Mouse (Mus musculus): Measurements from ENCODE around the gene Olfr332. TPM values are rescaled to one million over a fixed set of nuclear protein-coding genes. Genes with fewer than 3 reads are reported as not detected.
"Not testable (repeated sequence)": the region's sequence is repeated elsewhere in the genome, so short reads cannot be mapped to it uniquely, and the experiment has no call there.

Olfr332 gene
- not detected for polyA plus RNA-seq (2012; fragmentation: generic; extraction: Trizol)
- long read RNA-seq, experiment 1: 0 reads
- long read RNA-seq, experiment 2: 0 reads

GRCm38 (mm10) chr11:58492455-58492854 lies at the start of gene Olfr332:
TSS of gene Olfr332 (minus strand) at chr11:58492555.
- H3K4me3 ChIP-seq (ENCODE audit: insufficient read depth, poor library complexity, severe bottlenecking): no peak within 1 kb of the TSS
- no peaks in the 10 kb centered on the region for H3K79me2 ChIP-seq (ENCODE audit: control insufficient read depth, insufficient read depth)
- H3K79me3 ChIP-seq (ENCODE audit: low read depth): no peaks in the 10 kb centered on the region
- no peak within 1 kb of the TSS for H3ac ChIP-seq (ENCODE audit: control insufficient read depth, insufficient read length, low read depth)
- TF ChIP-seq CEBPB (IDR thresholded peaks at IDR 0.05; ENCODE audit: low read depth) (no peak), MYOG (IDR thresholded peaks at IDR 0.05; ENCODE audit: control insufficient read depth, extremely low read depth, insufficient read length) (no peak), USF1 (IDR thresholded peaks at IDR 0.05; ENCODE audit: low read depth) (no peak), MAX (IDR thresholded peaks at IDR 0.05) (no peak)
- peaks cover 5% of the 10 kb centered on the region for H3K27me3 ChIP-seq (ENCODE audit: control insufficient read depth, insufficient read depth, insufficient read length)
- no peaks in the 10 kb centered on the region for H3K36me3 ChIP-seq (ENCODE audit: control insufficient read depth, insufficient read depth)

- H3K4me3 ChIP-seq (ENCODE audit: insufficient read depth, poor library complexity, severe bottlenecking); H3K27me3 ChIP-seq (ENCODE audit: control insufficient read depth, insufficient read depth, insufficient read length); H3K79me3 ChIP-seq (ENCODE audit: low read depth); H3K36me3 ChIP-seq (ENCODE audit: control insufficient read depth, insufficient read depth); H3ac ChIP-seq (ENCODE audit: control insufficient read depth, insufficient read length, low read depth); H3K79me2 ChIP-seq (ENCODE audit: control insufficient read depth, insufficient read depth): not testable (repeated sequence)
These were observed 42.4 kb upstream of the Olfr332 start, which contains the start of gene Olfr330 for GRCm38 (mm10) chr11:58534736-58535135. TSS of gene Olfr330 (minus strand) at chr11:58534836.

GRCm38 (mm10) chr11:58519756-58520155 lies 27.4 kb upstream of the Olfr332 start:
- not testable (repeated sequence) for H3ac ChIP-seq (ENCODE audit: control insufficient read depth, insufficient read length, low read depth); H3K4me3 ChIP-seq (ENCODE audit: insufficient read depth, poor library complexity, severe bottlenecking); H3K79me3 ChIP-seq (ENCODE audit: low read depth); H3K27me3 ChIP-seq (ENCODE audit: control insufficient read depth, insufficient read depth, insufficient read length); H3K36me3 ChIP-seq (ENCODE audit: control insufficient read depth, insufficient read depth); H3K79me2 ChIP-seq (ENCODE audit: control insufficient read depth, insufficient read depth)

- not testable (repeated sequence) for H3ac ChIP-seq (ENCODE audit: control insufficient read depth, insufficient read length, low read depth); H3K79me3 ChIP-seq (ENCODE audit: low read depth); H3K27me3 ChIP-seq (ENCODE audit: control insufficient read depth, insufficient read depth, insufficient read length); H3K4me3 ChIP-seq (ENCODE audit: insufficient read depth, poor library complexity, severe bottlenecking); H3K79me2 ChIP-seq (ENCODE audit: control insufficient read depth, insufficient read depth); H3K36me3 ChIP-seq (ENCODE audit: control insufficient read depth, insufficient read depth)
These were observed 26.6 kb upstream of the Olfr332 start for GRCm38 (mm10) chr11:58518916-58519315.

- not testable (repeated sequence) for H3K79me3 ChIP-seq (ENCODE audit: low read depth); H3K4me3 ChIP-seq (ENCODE audit: insufficient read depth, poor library complexity, severe bottlenecking); H3ac ChIP-seq (ENCODE audit: control insufficient read depth, insufficient read length, low read depth); H3K79me2 ChIP-seq (ENCODE audit: control insufficient read depth, insufficient read depth); H3K27me3 ChIP-seq (ENCODE audit: control insufficient read depth, insufficient read depth, insufficient read length); H3K36me3 ChIP-seq (ENCODE audit: control insufficient read depth, insufficient read depth)
These were observed 16.7 kb upstream of the Olfr332 start for GRCm38 (mm10) chr11:58509058-58509457.

- not testable (repeated sequence) for H3K36me3 ChIP-seq (ENCODE audit: control insufficient read depth, insufficient read depth); H3K79me2 ChIP-seq (ENCODE audit: control insufficient read depth, insufficient read depth); H3ac ChIP-seq (ENCODE audit: control insufficient read depth, insufficient read length, low read depth); H3K79me3 ChIP-seq (ENCODE audit: low read depth); H3K4me3 ChIP-seq (ENCODE audit: insufficient read depth, poor library complexity, severe bottlenecking); H3K27me3 ChIP-seq (ENCODE audit: control insufficient read depth, insufficient read depth, insufficient read length)
These were observed 10.1 kb upstream of the Olfr332 start, which contains the start of gene Olfr331 for GRCm38 (mm10) chr11:58502472-58502871. TSS of gene Olfr331 (minus strand) at chr11:58502572.

- H3K79me3 ChIP-seq (ENCODE audit: low read depth): no peaks in the 10 kb centered on the region
- H3K36me3 ChIP-seq (ENCODE audit: control insufficient read depth, insufficient read depth): no peaks in the 10 kb centered on the region
- no peak for TF ChIP-seq MYOG (IDR thresholded peaks at IDR 0.05; ENCODE audit: control insufficient read depth, extremely low read depth, insufficient read length)
- no peak for TF ChIP-seq FOSL1 (IDR thresholded peaks at IDR 0.05; ENCODE audit: insufficient read depth, low read length, poor library complexity, severe bottlenecking)
- no peak for TF ChIP-seq CEBPB (IDR thresholded peaks at IDR 0.05; ENCODE audit: low read depth)
- no peak for TF ChIP-seq MAX (IDR thresholded peaks at IDR 0.05)
- TF ChIP-seq USF1 (IDR thresholded peaks at IDR 0.05; ENCODE audit: low read depth): no peak
- no peak for TF ChIP-seq CTCF (IDR thresholded peaks at IDR 0.05; ENCODE audit: control insufficient read depth, insufficient read depth, insufficient read length)
- TF ChIP-seq MYOD1 (IDR thresholded peaks at IDR 0.05; ENCODE audit: control insufficient read depth, insufficient read length, low read depth): no peak
- no peaks in the 10 kb centered on the region for H3K27me3 ChIP-seq (ENCODE audit: control insufficient read depth, insufficient read depth, insufficient read length)
- no peak overlapping the region for H3K4me3 ChIP-seq (ENCODE audit: insufficient read depth, poor library complexity, severe bottlenecking)
- H3ac ChIP-seq (ENCODE audit: control insufficient read depth, insufficient read length, low read depth): no peak overlapping the region
- H3K79me2 ChIP-seq (ENCODE audit: control insufficient read depth, insufficient read depth): no peaks in the 10 kb centered on the region
These were observed 6.9 kb upstream of the Olfr332 start for GRCm38 (mm10) chr11:58499290-58499689.

Data from C2C12 (cell line).